Mouse (Mus musculus) hindbrain, postnatal 0 days (tissue): ENCODE results near the gene Cnih1. TPM values are rescaled to one million over a fixed set of nuclear protein-coding genes. Genes with fewer than 3 reads are reported as not detected.

Experiments
- ATAC-seq: fragments of 200-750 bp; cut with Nextera tagmentation; 2 replicates; pipeline ENCODE4 v1.8.0; 2017; ENCODE audit warnings: mild to moderate bottlenecking, moderate TSS enrichment, moderate library complexity
- DNase-seq: peaks from one replicate; pipeline ENCODE4 v3.0.0-alpha.2; 2015; ENCODE audit warnings: low spot score
- H3K27ac ChIP-seq: fragments of 300-500 bp; sonication (generic); 2 replicates; pipeline ENCODE4 v1.5.1; 2014; ENCODE audit warnings: mild to moderate bottlenecking
- H3K27me3 ChIP-seq: fragments of 300-500 bp; sonication (generic); 2 replicates; pipeline ENCODE4 v1.6.1; 2014; ENCODE audit warnings: low read length, mixed read lengths; ENCODE audit not compliant: insufficient read depth
- H3K36me3 ChIP-seq: fragments of 300-500 bp; sonication (generic); 2 replicates; pipeline ENCODE4 v1.6.1; 2014; ENCODE audit warnings: low read length, mixed read lengths; ENCODE audit not compliant: insufficient read depth
- H3K4me1 ChIP-seq: fragments of 300-500 bp; sonication (generic); 2 replicates; pipeline ENCODE4 v1.6.1; 2014; ENCODE audit warnings: antibody characterized with exemption, low read length, mixed read lengths; ENCODE audit not compliant: insufficient read depth
- H3K4me2 ChIP-seq: fragments of 300-500 bp; sonication (generic); 2 replicates; pipeline ENCODE4 v1.6.1; 2014; ENCODE audit warnings: low read depth, mild to moderate bottlenecking, low read length, moderate library complexity, mixed read lengths
- H3K4me3 ChIP-seq: fragments of 300-500 bp; sonication (generic); 2 replicates; pipeline ENCODE4 v1.5.1; 2014; ENCODE audit warnings: low read length
- H3K9ac ChIP-seq: fragments of 300-500 bp; sonication (generic); replicated peaks from 2 replicates; pipeline ENCODE4 v1.6.1; 2014; ENCODE audit warnings: mild to moderate bottlenecking, low read length, moderate library complexity, mixed read lengths
- H3K9me3 ChIP-seq: fragments of 300-500 bp; sonication (generic); 2 replicates; pipeline ENCODE4 v1.6.1; 2016; ENCODE audit warnings: low read length, mixed read lengths
- CTCF ChIP-seq: IDR thresholded peaks from 2 replicates; pipeline ENCODE4 v1.5.1; 2016; ENCODE audit warnings: antibody characterized with exemption, control low read depth, low read depth
- WGBS: fragments of 180-500 bp; shearing (Covaris S2); extraction: QIAGEN DNeasy Blood & Tissue Kit; methylation state at CpG from one replicate; pipeline ENCODE4 v1.1.7; 2014; 5-methylcytosine and 5-hydroxymethylcytosine counted together
- polyA plus RNA-seq: library from polyadenylated mRNA; unstranded; fragments of >200 nt; fragmentation: Nextera tagmentation; extraction: Ambion mirVana; gene quantifications from 2 replicates; pipeline ENCODE4 v1.2.1, GENCODE M21; 2015
- total RNA-seq: library from RNA; depleted of rRNA; stranded (reverse); fragments of >200 nt; gene quantifications from 2 replicates; pipeline ENCODE4 v1.2.3, GENCODE M21; 2014

The Cnih1 gene
- total and polyA plus RNA-seq, 2 experiments from 2014 or later, result 123 to 208 TPM

DNA sequence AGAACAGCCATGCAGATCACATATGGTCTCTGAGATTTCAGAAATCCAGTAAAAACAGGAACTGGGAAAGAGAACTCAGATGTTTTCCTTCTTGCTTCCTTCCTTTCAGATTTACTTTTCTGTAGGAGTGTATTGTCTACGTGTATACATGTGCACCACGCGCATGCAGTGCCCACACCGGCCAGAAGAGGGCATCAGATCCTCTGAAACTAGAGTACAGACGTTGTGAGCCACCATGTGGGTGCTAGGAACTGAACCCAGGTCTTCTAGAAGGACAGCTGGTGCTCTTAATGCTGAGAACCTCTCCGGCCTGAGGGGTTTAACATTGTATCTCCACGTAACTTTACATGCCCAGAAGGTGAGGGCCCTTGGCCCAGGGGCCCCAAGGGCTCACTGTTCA, 9.0 kb downstream of the Cnih1 start:
- ATAC-seq (no peak), DNase-seq (no peak)
- no peak overlapping the region for H3K27ac ChIP-seq
- no peak overlapping the region for H3K4me3 ChIP-seq
- no peak overlapping the region for H3K9ac ChIP-seq
- peak; percentile 27 for TF ChIP-seq CTCF
- no peaks in the 10 kb centered on the region for H3K9me3 ChIP-seq
- no peak overlapping the region for H3K4me2 ChIP-seq
- WGBS, result 95% methylated on average over 7 of the region's 7 CpGs
- no peaks in the 10 kb centered on the region for H3K4me1 ChIP-seq
- peaks cover 46% of the 10 kb centered on the region for H3K36me3 ChIP-seq
- no peaks in the 10 kb centered on the region for H3K27me3 ChIP-seq

DNA sequence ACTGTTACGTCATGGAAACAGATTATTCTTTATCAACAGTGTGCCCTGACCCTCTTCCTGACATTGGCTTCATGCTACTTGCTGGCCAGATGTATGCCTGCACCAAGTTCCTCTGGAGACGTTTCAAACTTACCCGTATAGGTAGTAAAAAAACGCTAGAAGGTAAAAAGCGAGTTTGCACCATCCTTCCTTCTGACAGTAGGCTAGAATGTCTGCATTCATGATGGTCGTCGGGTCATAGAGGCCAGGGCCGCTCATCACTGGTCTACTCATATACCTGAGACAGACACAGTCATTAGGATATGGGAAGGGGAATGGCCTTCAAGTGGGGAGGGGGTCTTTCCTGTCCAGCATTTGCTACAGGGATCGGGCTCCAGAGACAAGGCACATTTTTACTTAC, 9.5 kb downstream of the Cnih1 start:
- Histone ChIP-seq H3K36me3 (peaks cover 51% of the 10 kb centered on the region), H3K4me2 (no peak overlapping the region), H3K9me3 (no peaks in the 10 kb centered on the region), H3K4me3 (no peak overlapping the region), H3K27ac (no peak overlapping the region), H3K4me1 (no peaks in the 10 kb centered on the region), H3K27me3 (no peaks in the 10 kb centered on the region), H3K9ac (no peak overlapping the region)
- DNase-seq (no peak), ATAC-seq (no peak)
- 98% methylated on average over 9 of the region's 9 CpGs for WGBS
- TF ChIP-seq CTCF, result no peak

DNA sequence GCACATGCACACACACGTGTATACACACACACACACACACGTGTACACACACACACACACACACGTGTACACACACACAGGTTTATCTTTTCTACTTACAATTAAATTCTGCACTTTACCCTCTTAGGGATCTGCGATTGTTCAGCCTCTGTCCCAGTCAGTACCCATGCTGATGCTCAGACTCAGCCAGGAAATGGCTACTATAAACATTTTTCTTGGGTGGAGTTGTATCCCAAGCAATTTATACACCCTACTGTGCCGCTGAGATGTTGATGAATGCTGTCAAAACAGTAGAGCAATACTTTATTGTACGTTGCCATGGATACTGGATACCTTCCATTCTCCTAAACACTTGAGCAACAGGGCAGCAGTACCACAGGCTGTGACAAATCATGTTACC, 18.2 kb downstream of the Cnih1 start:
- WGBS, result 85% methylated on average over 6 of the region's 6 CpGs
- H3K36me3 ChIP-seq, result peaks cover 21% of the 10 kb centered on the region
- TF ChIP-seq CTCF, result no peak
- H3K27ac ChIP-seq, result no peak overlapping the region
- ATAC-seq, result no peak
- no peak for DNase-seq
- H3K4me1 ChIP-seq, result no peaks in the 10 kb centered on the region
- no peaks in the 10 kb centered on the region for H3K27me3 ChIP-seq
- H3K9ac ChIP-seq, result no peak overlapping the region
- no peak overlapping the region for H3K4me2 ChIP-seq
- no peaks in the 10 kb centered on the region for H3K9me3 ChIP-seq
- H3K4me3 ChIP-seq, result no peak overlapping the region

DNA sequence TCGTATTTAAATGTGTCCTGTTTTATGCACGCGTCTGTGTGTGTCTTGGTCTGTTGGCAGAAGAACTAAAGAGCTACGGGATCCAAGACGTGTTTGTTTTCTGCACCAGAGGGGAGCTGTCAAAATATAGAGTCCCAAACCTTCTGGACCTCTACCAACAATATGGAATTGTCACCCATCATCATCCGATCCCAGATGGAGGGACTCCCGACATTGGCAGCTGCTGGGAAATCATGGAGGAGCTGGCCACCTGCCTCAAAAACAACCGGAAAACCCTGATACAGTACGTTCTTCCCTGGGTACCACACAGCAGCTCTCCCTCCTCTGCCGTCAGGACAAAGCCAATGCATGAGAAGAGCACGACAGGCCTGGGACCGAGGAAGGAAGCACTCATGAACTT, 21.1 kb downstream of the Cnih1 start:
- Histone ChIP-seq H3K4me1 (no peaks in the 10 kb centered on the region), H3K9me3 (no peaks in the 10 kb centered on the region), H3K36me3 (peaks cover 7% of the 10 kb centered on the region), H3K9ac (no peak overlapping the region), H3K27me3 (no peaks in the 10 kb centered on the region), H3K4me3 (no peak overlapping the region), H3K4me2 (no peak overlapping the region), H3K27ac (no peak overlapping the region)
- DNase-seq, result peak; percentile 10
- 55% methylated on average over 12 of the region's 12 CpGs for WGBS
- ATAC-seq, result 0 out of 2 replicates have a peak, but pooled peaks have one; percentile 55
- no peak for TF ChIP-seq CTCF

DNA sequence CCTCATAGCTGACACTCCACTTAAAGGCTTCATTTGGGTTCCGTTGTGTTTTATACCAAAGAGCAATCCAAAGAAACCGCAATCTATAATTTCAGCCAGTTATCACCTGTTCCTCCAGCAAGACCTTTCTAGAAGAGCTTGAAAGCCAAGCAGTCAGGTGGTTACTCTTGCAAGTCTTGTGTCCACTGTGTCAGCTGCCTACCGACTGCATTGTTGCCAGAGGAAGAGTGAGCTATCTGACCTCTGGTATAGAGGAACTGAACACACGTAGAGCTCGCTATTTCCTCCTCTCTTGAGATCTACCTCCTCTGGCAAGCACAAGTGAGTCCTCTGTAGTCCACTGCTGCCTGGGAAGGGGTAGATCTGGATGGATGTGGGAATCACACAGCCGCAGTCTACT, 27.0 kb downstream of the Cnih1 start:
- Histone ChIP-seq H3K9me3 (no peaks in the 10 kb centered on the region), H3K27me3 (no peaks in the 10 kb centered on the region), H3K4me1 (no peaks in the 10 kb centered on the region), H3K9ac (peak overlapping the region; percentile 53), H3K27ac (no peak overlapping the region), H3K4me2 (peak overlapping the region; percentile 86), H3K36me3 (no peaks in the 10 kb centered on the region), H3K4me3 (peak overlapping the region; percentile 77)
- no peak for ATAC-seq
- TF ChIP-seq CTCF, result no peak
- WGBS, result 42% methylated on average over 6 of the region's 6 CpGs
- no peak for DNase-seq

DNA sequence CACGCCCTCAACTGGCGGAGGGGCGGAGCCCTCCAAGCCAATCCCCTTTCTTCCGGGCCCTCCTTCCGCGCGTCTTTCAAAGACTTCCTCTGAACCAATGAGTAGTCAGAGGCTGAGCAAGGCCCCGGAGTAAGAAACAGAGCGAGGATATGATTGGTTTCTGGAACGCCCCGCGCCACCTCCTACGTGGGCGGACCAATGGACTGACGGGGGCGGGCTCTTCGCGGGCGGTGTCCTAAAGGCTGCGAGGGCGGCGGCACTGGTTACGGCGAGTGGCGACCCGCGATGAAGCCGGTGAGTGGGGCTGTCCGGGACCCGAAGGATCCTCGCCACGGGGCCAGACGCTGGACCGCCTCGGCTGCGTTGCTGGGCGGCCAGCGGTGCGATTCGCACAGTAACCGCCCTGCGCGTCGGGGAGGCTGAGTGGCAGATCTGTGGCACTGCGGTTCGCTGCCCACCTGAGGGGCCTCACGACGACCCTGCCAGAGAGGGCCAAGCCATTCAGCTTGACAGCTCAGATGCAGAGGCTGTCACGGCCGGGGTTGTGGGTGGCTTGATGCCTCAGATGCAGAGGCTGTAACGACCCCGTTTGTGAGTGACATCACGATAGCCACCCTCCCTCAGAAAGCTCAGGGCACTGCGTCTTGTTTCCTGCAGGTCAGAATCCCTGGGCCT, 27.7 kb downstream of the Cnih1 start, which contains the start of gene Cdkn3:
Gene Cdkn3 (plus strand): TSS at position 187 of the 675 bp plus-strand sequence.
- no peaks in the 10 kb centered on the region for H3K4me1 ChIP-seq
- H3K27me3 ChIP-seq, result no peaks in the 10 kb centered on the region
- 0 out of 2 replicates have a peak, but pooled peaks have one; percentile 6 for TF ChIP-seq CTCF
- H3K9me3 ChIP-seq, result no peaks in the 10 kb centered on the region
- DNase-seq (peak; percentile 93), ATAC-seq (peak; percentile 100)
- H3K4me3 ChIP-seq, result peak within 1 kb of the TSS; percentile 77
- no peaks in the 10 kb centered on the region for H3K36me3 ChIP-seq
- peak within 1 kb of the TSS; percentile 86 for H3K4me2 ChIP-seq
- no peak within 1 kb of the TSS for H3K27ac ChIP-seq
- peak within 1 kb of the TSS; percentile 53 for H3K9ac ChIP-seq
- WGBS, result under 1% methylated on average over 54 of the region's 54 CpGs

DNA sequence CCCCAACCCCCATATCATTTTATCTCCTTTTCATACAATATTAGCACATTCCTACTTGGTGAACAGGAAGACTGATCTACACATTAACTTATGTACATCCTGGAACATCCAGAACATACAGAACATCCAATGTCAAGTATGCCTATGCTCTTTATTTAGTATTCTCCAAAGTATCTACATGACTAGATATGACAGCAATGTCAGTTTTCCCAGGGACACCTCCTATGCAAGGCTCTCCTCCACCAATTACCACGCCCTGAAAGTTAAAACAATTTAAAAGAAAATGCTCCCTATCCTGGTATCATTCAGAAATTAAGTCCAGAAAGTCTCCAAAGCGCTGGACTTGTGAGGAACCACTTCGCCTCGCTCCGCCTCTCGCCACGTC, 28.2 kb downstream of the Cnih1 start:
- WGBS, result 2% methylated on average over 7 of the region's 7 CpGs
- H3K9me3 ChIP-seq, result no peaks in the 10 kb centered on the region
- H3K9ac ChIP-seq, result no peak overlapping the region
- ATAC-seq (no peak; the same call in 1 of the 2 replicates), DNase-seq (no peak)
- no peak for TF ChIP-seq CTCF
- no peaks in the 10 kb centered on the region for H3K27me3 ChIP-seq
- H3K27ac ChIP-seq, result no peak overlapping the region
- H3K4me2 ChIP-seq, result peak overlapping the region; percentile 86
- no peaks in the 10 kb centered on the region for H3K4me1 ChIP-seq
- H3K4me3 ChIP-seq, result peak overlapping the region; percentile 77
- no peaks in the 10 kb centered on the region for H3K36me3 ChIP-seq
